Mouse (Mus musculus) megakaryocyte, embryonic 14.5 days (primary cell): ENCODE results near the gene Them7. TPM values are rescaled to one million over a fixed set of nuclear protein-coding genes. Genes with fewer than 3 reads are reported as not detected.

Experiments
- H3K27me3 ChIP-seq: replicated peaks from 2 replicates; pipeline ENCODE3; 2012; ENCODE audit warnings: inconsistent platforms
- H3K36me3 ChIP-seq: replicated peaks from 2 replicates; pipeline ENCODE3; 2012; ENCODE audit warnings: low read length, inconsistent platforms, mixed read lengths
- H3K4me1 ChIP-seq: 2 replicates; pipeline ENCODE4 v1.6.1; 2012; ENCODE audit warnings: inconsistent platforms
- H3K4me3 ChIP-seq: replicated peaks from 2 replicates; pipeline ENCODE3; 2012; ENCODE audit warnings: moderate library complexity, mild to moderate bottlenecking, inconsistent platforms
- H3K9me3 ChIP-seq: 2 replicates; pipeline ENCODE4 v1.6.1; 2012; ENCODE audit warnings: inconsistent platforms
- FLI1 ChIP-seq: IDR thresholded peaks from 2 replicates; pipeline ENCODE4 v1.6.1; 2012; ENCODE audit warnings: low read length, inconsistent platforms, mixed read lengths
- GATA1 ChIP-seq: IDR thresholded peaks from 3 replicates; pipeline ENCODE4 v1.6.1; 2012; ENCODE audit warnings: mixed read lengths, low read length, inconsistent platforms, borderline replicate concordance
- polyA plus RNA-seq: library from polyadenylated mRNA; stranded (reverse); fragments of >175 nt; gene quantifications from 2 replicates; pipeline ENCODE4 v1.2.3, GENCODE M21; 2012; ENCODE audit warnings: low replicate concordance; ENCODE audit not compliant: insufficient read depth

Gene Them7
- polyA plus RNA-seq, 1 experiment = not detected

- Histone ChIP-seq H3K36me3 (peaks cover 24% of the 10 kb centered on the region), H3K4me1 (peaks cover 13% of the 10 kb centered on the region), H3K9me3 (peaks cover 12% of the 10 kb centered on the region), H3K27me3 (no peaks in the 10 kb centered on the region), H3K4me3 (no peak overlapping the region)
- TF ChIP-seq FLI1 (no peak), GATA1 (no peak)
Measured at GRCm38 (mm10) chr2:105383063-105383462, 158.9 kb downstream of the Them7 start.

GRCm38 (mm10) chr2:105384998-105385397 lies 160.9 kb downstream of the Them7 start:
- TF ChIP-seq GATA1 (no peak), FLI1 (no peak)
- H3K4me1 ChIP-seq = peaks cover 13% of the 10 kb centered on the region
- H3K36me3 ChIP-seq = peaks cover 37% of the 10 kb centered on the region
- H3K27me3 ChIP-seq = no peaks in the 10 kb centered on the region
- no peak overlapping the region for H3K4me3 ChIP-seq
- H3K9me3 ChIP-seq = peaks cover 12% of the 10 kb centered on the region

GRCm38 (mm10) chr2:105386418-105386817 lies 162.3 kb downstream of the Them7 start:
- Histone ChIP-seq H3K9me3 (peaks cover 6% of the 10 kb centered on the region), H3K27me3 (no peaks in the 10 kb centered on the region), H3K4me1 (peaks cover 23% of the 10 kb centered on the region), H3K4me3 (no peak overlapping the region), H3K36me3 (peaks cover 49% of the 10 kb centered on the region)
- TF ChIP-seq GATA1 (no peak), FLI1 (no peak)

GRCm38 (mm10) chr2:105389007-105389890 lies 165.1 kb downstream of the Them7 start:
- TF ChIP-seq GATA1 (no peak), FLI1 (no peak)
- Histone ChIP-seq H3K36me3 (peaks cover 77% of the 10 kb centered on the region), H3K4me3 (no peak overlapping the region), H3K9me3 (no peaks in the 10 kb centered on the region), H3K4me1 (peaks cover 23% of the 10 kb centered on the region), H3K27me3 (no peaks in the 10 kb centered on the region)

GRCm38 (mm10) chr2:105390653-105391413 lies 166.7 kb downstream of the Them7 start:
- H3K9me3 ChIP-seq = no peaks in the 10 kb centered on the region
- TF ChIP-seq GATA1 (no peak), FLI1 (no peak)
- H3K36me3 ChIP-seq = peaks cover 79% of the 10 kb centered on the region
- no peaks in the 10 kb centered on the region for H3K27me3 ChIP-seq
- H3K4me1 ChIP-seq = peaks cover 19% of the 10 kb centered on the region
- H3K4me3 ChIP-seq = no peak overlapping the region

- H3K4me1 ChIP-seq = peaks cover 15% of the 10 kb centered on the region
- peaks cover 73% of the 10 kb centered on the region for H3K36me3 ChIP-seq
- no peak for TF ChIP-seq FLI1
- no peak for TF ChIP-seq GATA1
- H3K27me3 ChIP-seq = no peaks in the 10 kb centered on the region
- no peaks in the 10 kb centered on the region for H3K9me3 ChIP-seq
- no peak overlapping the region for H3K4me3 ChIP-seq
Measured at GRCm38 (mm10) chr2:105391414-105391784, 167.3 kb downstream of the Them7 start.

GRCm38 (mm10) chr2:105392514-105392913 lies 168.4 kb downstream of the Them7 start:
- Histone ChIP-seq H3K36me3 (peaks cover 65% of the 10 kb centered on the region), H3K9me3 (no peaks in the 10 kb centered on the region), H3K4me1 (peaks cover 23% of the 10 kb centered on the region), H3K27me3 (peaks cover 8% of the 10 kb centered on the region), H3K4me3 (no peak overlapping the region)
- TF ChIP-seq GATA1 (no peak), FLI1 (no peak)

- Histone ChIP-seq H3K9me3 (no peaks in the 10 kb centered on the region), H3K27me3 (peaks cover 22% of the 10 kb centered on the region), H3K36me3 (peaks cover 46% of the 10 kb centered on the region), H3K4me3 (no peak overlapping the region), H3K4me1 (peaks cover 38% of the 10 kb centered on the region)
- TF ChIP-seq FLI1 (no peak), GATA1 (no peak)
Measured at GRCm38 (mm10) chr2:105394375-105394774, 170.3 kb downstream of the Them7 start.

- H3K4me1 ChIP-seq = peaks cover 39% of the 10 kb centered on the region
- no peaks in the 10 kb centered on the region for H3K9me3 ChIP-seq
- H3K27me3 ChIP-seq = peaks cover 33% of the 10 kb centered on the region
- TF ChIP-seq GATA1 = no peak
- no peak for TF ChIP-seq FLI1
- H3K4me3 ChIP-seq = no peak overlapping the region
- H3K36me3 ChIP-seq = peaks cover 38% of the 10 kb centered on the region
Measured at GRCm38 (mm10) chr2:105396066-105396465, 171.9 kb downstream of the Them7 start.
